Mouse (Mus musculus) gastrocnemius, adult 8-10 months (tissue): ENCODE data around the gene Zfp819. TPM values are rescaled to one million over a fixed set of nuclear protein-coding genes. Genes with fewer than 3 reads are reported as not detected.

Experiments used
- DNase-seq, 2 experiments: peaks; one replicate each; pipeline ENCODE4 v3.0.0; 2022; ENCODE audit warnings: low spot score in 2 of 2
- total RNA-seq, 4 experiments: library from RNA; stranded (reverse); gene quantifications; 2 replicates each; pipeline ENCODE4 v1.2.4; 2022

The Zfp819 gene
- not detected for total RNA-seq

DNA sequence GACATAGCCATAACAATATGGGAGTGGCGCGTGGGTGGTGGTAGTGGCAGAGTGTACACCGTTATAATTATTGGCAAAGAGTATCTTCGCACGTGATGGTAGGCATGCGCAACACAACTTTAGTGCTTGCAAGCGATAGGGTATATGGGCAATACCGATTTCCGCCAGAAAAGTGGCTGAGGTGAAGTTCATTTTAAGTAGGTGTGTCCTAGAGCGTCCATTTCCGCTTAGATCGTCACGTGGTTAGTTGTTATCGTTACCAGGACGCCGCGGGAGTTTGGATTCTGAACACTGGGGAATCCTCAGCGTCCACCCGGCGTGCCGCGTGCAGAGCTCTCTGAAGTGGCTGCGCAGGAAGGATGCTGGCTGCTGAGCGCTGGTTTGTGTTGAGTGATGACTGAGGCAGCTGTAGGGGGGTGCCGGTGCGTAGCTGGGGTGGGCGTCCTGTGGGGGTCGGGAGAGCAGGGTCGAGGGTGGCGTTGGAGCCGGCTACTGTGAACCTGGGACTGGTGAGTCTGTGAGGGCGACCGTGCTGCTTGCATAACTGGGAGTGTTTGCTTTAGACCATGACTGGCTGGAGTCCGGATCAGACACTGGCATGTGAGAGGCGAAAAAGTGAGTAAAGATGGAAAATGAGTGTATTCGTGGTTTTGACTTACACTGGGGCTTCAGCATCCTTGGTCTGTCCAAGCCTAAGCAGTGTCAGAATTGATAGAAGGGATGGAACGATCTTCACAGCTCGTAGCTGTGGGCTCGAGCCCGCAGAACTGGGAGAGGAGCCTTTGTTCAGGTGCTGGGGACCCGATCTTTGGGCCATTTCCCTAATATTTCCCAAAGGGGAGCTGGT is at the start of gene Zfp819:
TSS of gene Zfp819 (plus strand) at position 274 of the 847 bp plus-strand sequence.
- DNase-seq, result no peak

DNA sequence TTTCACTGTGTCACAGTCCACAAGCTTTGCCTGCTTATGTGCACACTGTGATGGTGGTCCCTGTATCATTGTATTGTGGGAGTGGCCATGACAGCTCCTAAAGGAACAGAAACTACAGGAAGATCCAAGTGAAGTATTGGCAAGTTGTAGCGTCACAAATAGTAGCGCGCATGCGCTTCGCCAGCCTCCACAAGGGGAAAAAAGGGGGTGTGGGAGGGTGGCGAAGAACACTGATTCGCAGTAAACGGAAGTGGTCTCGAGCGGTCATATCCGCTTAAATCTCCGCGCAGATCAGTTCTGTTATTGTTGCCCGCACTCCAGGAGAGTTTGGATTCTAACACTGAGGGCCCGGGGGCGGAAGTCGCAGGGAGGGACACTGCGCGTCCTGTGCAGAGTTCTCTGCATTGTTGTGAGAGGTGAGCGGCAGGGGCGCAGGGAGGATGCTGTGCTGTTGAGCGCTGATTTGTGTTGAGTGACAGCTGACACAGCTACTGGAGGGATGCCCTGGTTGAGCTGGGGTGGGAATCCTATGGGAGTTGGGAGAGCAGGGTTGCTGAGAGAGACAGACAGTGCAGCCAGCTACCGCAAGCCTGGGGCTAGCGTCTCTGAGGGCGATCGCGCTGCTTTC is 44.8 kb upstream of the Zfp819 start, which contains the start of gene Zfp658:
TSS of gene Zfp658 (plus strand) at position 251 of the 628 bp plus-strand sequence.
- DNase-seq, result peak; percentile 48 to 69

DNA sequence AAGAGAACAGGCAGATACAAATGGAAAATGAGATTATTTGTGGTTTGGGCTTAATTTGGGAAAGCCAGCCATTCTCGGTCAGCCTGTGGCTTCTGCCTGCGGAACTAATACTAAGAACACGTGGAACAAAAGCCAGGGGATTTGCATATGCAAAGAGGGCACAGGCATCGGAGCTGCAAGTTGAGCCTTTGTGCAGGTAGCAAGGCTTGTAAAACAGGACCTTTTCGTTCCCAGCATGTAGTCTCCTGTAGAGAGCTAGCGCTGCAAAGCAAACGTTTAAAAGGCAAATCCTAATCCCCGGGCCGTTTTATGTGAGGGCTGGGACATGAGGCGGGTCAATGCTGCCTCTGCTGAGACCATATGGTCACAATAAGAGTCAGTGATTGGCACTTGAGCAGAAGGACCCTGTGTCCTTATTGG is 44.3 kb upstream of the Zfp819 start:
- no peak for DNase-seq

DNA sequence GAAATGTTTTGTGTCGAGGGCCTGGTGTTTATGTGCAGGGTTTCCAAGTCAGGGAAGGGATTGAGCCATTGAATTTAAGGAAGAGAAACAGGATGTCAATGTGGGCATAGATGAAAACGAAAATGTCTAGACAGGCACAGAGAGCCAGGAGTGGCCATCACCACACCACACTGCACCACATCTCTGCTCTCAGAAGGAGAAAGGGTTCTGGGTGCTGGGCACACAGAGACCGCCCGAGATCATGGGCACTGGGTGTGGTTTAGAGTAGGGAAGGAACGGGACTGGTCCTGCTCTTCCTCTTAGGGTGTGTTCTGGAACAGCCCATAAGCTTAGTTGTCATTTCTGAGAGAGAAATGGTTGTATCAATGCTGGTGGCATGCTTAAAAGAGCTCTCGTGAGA is 43.7 kb upstream of the Zfp819 start:
- DNase-seq, result no peak

DNA sequence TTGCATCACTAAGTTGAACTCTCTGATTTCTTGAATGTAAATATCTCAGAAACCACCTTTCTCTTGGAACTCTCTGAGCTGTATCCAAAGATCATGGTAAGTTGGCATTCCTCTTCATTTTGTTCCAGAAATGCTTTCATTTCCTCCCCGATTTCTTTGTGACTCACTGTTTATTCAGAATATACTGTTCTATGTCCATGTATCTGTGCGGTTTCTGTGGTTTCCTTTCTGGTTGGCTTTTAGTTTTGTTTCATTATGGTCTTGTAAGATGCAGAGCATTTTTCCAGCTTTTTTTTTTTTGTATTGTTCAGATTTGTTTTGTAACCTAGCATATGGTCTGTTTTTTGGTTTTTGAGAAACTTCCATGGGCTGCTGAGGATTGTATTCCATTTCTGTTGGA is 35.8 kb upstream of the Zfp819 start:
- no peak for DNase-seq

DNA sequence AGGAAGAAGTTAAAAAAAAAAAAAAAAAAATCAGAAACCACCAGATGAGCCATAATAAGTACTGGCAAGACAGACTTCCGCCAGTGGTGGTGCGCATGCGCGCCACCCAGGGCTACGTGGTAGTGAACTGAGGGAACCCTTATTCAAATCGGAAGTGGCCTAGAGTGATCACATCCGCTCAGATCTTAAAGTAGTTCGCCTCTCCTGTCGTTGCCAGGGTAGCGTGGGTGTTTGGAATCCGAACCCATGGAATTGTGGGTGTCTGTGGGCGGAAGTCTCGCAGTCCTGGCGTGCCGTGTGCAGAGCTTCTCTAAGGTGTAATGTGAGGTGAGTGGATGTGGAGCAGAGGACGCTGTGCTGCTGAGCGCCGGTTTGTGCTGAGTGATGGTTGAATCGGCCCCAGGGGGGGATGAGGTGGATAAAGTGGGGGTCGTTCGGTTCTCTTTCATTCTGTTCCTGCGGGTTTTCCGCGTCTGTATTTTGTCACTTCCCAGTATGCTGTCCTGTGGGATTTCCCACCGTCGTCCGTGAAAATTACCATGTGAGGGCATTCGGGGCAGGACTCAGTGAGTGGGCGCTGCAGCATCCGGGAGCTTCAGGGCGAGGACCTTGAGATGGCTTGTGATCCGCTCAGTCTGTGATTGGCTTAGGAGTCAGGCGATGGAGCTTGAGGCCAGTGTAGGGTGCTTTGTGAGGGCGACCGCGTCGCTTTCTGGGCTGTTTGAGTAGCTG is 27.4 kb upstream of the Zfp819 start, which contains the start of gene Zfp719:
TSS of gene Zfp719 (plus strand) at position 171 of the 732 bp plus-strand sequence.
- DNase-seq, result peak; percentile 79 to 88

DNA sequence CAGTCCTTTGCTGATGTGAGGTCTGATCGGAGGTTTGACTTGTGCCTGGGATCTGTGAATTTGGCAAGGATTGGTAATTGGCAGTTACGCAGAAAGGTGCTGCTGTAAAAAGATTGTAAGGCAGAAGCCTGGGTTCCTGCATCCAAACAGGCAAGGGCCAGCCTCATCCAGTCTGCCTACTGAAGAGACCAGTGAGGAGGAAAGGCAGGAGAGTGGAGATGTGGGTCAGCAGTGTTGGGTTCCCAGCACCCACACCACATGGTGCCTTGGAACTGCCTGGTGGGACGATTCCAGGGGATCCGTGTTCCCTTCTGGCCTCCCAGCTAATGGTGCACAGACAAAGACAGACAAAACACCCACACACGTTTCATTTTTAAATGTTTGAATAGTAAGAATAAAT is 26.4 kb upstream of the Zfp819 start:
- no peak for DNase-seq

DNA sequence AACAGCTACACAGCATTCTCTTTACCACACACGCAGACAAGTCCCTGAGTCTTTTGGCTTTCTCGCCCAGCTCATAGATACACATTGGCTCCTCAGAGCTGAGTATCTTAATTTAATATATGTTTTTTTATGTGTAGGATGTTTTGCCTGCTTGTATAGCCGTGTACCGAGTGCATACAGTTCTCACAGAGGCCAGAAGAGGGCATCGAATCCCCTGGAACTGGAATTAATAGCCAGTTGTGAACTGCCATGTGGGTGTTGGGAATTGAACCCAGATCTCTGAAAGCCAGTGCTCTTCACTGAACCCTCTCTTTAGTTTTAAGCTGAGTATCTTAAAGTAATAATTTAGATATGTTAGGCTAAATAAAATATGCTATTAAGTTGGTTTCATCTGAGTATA is 22.2 kb upstream of the Zfp819 start:
- DNase-seq, result no peak

DNA sequence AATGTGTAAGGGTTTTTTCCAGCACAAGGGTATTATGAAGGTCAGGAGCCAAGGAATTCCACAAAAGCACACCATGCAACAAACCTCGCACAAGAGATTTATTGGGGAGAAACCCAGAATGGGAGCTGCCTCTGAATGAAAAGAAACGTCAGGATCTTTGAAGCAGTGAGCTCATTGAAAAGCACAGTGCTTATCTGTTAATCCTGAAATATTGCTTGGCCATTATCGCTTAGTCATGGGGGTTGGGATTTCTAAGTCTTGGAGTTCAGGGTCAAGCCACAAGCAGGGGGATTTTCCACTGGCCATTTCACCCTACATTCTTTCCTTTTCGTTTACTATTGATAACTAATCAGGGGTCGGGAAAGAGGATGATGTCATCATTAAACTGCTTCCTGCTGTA is 5.1 kb upstream of the Zfp819 start:
- DNase-seq, result no peak

DNA sequence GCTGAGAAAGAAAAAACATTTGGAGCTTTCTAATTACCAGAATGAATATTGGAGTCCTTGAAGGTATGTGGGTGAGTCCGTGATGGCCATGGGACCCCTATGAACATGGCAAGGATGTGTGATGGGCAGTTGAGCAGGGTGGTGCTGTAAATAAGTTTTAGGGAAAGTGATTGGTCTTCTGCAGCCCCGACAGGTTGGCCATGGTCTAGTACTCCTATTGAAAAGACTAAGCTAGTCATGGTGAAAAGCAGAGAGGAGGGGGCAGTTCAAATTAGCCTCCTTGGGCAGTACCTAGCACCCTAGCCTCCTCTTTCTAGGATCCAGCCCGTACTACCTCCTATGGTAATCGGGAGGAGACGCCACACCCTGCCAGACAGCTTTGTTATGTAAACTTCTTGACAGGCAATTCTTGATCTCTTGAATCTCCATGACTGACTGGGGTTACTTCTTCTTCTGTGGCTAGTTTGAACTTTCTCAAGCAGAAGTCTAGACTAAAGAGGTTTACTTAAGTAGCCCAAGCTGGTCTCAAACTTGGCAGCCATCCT is 846 bp downstream of the Zfp819 start:
- DNase-seq, result no peak

DNA sequence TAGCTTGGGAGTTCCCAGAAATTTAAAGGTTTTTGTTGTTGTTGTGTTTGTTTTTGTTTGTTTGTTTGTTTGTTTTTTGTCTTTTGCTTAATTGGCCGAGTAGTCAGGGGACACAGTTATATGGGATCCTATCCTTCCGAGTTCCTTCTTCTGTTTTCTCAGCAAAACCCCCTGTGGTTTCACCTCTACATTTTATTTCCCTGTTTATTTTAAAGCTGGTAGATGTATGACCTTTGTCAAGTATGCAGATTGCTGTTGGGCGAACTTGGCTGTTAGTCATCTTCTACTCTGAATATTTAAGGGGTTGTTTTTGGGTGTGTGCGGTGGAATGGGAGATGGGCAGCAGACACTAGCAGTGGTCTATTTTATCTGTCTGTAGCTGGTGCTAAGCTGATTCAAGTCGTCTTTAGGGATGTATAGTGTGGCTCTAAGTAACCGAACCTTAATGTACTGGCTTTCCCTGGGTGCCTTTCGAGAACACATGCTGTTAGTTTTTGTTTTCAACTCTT is 1.4 kb downstream of the Zfp819 start:
- no peak for DNase-seq

DNA sequence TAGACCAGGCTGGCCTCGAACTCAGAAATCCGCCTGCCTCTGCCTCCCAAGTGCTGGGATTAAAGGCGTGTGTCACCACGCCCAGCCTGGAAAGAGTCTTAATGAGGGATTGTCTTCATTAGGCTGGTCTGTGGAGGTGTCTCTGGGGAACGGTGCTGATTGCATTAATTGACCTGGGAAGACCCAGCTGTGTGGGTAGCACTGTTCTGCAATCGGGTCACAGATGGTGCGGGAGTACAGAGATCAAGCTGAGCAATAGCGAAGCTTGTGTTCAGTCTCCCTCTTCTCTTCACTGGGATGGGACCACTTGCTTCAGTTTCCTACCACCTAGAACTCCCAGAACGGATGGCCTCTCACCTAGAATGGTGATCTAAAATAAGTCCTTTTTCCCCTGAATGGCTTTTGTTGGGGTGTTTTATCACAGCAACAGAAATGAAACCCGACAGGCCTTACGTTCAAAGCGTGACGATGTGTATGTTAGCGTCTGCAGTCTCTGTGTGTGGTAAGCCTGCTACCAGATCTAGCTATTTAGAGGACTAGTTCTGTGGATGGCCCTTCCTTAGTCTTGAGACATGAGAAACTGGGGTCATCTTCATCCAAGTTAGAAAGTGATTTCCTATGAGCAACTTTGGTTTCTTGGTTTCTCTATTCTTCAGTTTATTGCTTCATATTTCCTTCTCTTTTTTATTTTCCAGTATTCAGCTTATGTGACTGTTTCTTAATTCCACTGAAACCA is 7.0 kb downstream of the Zfp819 start:
- DNase-seq, result no peak

DNA sequence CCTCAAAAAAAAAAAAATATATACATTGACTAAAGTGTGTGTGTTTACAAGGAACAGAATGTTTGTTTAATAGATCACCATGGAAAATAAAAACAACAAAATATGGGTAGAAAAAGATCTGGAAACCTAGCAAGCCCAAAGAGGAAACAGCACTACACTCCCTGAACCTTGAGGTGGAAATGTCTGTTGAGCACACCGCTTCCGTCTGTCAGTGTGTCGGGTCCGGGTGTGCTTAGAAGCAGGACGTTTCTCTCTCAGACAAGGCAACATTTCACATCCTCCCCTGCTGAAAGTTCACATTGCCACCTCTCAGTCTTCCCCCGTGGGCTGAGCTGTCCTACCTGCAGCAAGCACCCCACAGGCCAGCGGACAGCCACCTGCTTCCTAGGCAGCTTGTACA is 16.0 kb downstream of the Zfp819 start:
- DNase-seq, result no peak

DNA sequence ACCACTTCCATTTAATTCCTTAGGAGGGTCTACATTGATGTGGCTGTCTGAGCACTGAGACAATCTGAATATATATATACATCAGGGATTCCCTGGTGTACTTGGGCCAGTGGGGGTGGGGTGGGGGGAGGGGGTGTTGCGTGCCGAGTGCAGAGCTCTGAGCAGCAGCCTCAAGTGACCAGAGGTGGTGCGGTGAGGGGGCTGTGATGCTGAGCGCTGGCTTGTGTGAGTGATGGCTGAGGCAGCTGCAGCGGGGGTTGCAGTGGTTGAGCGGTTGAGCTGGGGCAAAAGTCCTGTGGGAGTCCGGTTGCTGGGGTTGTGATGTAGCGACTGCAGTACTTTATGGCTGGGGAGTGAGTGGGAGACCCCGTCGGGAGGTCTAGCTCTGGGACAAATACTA is 16.9 kb downstream of the Zfp819 start:
- no peak for DNase-seq

DNA sequence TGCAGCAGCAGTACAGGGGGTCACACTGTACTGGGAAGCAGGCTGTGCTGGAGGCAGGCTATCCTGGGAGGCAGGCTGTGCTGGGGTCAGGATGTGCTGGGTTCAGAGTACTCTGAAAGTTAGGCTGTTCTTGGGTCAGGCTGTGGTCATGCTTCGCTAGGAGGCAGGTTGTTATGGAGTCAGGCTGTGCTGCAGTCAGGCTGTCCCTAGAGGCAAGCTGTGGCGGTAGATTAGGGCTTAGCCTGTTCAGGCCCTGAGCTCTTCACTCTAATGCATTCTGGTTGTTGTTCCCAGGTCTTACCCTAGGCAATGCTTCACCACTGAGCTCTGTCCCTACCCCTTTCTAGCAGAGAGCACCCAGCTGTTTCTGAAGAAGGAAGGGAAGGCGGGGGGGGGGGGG is 18.1 kb downstream of the Zfp819 start:
- DNase-seq, result no peak

DNA sequence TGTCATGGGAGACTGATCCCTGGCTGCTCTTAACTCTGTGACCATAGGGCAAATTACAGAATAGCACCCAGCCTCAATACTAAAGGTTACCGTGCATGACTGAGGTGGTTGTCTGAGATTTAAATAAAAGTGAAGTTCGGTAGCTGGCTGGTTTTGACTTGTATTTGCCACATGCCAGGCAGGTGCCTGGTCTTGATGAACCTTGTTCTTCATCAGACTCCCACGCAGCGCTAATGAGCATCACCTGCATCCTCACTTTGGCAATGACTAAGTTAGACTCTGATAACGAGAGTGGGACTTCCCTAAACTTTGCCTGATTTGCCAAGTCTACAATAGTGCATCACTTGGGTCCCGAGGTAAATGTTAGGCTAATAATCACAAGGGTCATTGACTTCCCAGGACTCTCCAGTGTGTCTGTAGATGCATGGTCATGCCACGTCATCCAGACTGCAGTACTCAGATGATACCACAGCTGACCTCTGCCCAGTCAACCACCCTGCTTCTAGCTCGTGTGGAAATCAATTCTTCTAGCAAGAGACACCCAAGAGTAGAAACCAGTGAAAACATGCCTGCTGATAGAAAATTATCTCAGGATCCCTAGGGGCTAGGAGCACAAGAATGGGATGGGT is 18.9 kb downstream of the Zfp819 start:
- no peak for DNase-seq

DNA sequence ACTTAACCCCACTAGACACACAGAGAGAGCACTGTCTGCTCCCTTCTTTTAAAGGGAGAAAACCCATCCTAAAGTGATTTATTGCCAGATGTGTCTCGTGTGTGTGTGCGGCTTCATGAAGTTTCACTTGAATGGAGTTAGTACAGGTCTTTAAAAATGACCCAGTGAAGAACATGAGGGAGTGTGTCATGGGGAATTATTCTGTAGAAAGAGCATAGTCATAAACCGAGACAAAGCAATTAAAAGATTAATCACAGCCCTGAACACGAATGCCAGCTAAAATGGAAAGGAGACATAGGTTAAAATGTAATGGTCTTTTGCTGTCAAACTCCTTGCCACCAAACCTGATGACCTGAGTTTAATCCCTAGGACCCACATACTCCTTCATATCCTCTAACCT is 27.0 kb downstream of the Zfp819 start:
- DNase-seq, result no peak

DNA sequence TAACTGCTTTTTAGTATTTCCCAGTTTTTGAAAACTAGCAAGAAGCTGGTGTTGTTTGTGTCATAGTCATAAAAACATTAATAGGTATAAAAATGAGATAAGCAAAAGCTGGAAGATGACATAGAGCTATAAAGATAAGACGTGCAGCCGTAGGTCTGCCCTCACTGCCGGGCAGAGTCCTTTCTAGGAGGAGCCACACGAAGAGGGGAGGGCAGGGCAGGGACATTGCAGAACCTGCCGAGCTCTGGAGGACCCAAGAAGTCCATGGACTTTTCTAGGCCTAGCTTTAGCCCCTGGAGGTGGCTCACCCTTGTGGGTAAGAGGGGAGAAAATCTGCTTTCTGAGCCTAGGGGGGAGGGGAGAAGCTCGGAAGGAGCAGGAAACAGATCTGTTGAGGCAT is 27.5 kb downstream of the Zfp819 start, which contains the start of gene Ceacam18:
TSS of gene Ceacam18 (plus strand) at position 208 of the 400 bp plus-strand sequence.
- DNase-seq, result no peak

DNA sequence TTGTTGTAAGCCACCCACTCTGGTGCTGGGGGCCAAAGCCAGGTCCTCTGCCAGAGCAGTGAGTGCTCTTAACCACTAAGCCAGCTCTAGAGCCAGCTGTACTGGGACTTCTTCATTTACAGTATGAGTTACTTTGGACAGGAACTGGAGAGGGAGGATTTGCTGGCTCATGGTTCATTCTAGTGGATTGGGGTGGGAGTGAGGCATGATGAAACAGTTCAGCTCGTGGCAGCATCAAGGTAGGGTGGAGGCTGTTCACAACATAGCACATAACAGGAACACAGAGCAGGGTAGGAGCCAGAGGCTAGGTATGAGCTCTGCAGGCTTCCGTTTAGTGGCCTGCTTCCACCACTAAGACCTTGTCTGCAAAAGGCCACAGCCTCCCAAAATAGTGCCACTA is 29.2 kb downstream of the Zfp819 start:
- DNase-seq, result no peak

DNA sequence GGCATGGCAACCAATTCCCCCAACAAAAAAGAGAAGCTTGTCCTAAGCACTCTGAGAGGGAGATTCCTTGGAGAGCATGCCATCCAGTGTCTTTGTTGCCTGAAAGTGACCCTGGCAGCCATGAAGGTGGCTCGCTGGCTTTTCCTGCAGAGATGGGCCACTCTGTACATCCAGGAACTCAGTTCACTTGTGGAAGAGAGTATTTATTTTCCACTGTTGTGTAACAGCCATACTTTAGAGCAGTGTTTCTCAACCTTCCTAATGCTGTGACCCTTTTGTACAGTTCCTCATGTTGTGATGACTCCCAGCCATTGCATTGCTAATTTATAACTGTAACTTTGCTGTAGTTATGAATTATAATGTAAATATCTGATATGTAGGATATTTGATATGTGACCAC is 30.1 kb downstream of the Zfp819 start:
- no peak for DNase-seq
